Mouse (Mus musculus): ENCODE results near the gene Coro1b. TPM values are rescaled to one million over a fixed set of nuclear protein-coding genes. Genes with fewer than 3 reads are reported as not detected.

The Coro1b gene
- total RNA-seq, 2 experiments from 2014 or later, result 11.9 to 13.4 TPM

DNA sequence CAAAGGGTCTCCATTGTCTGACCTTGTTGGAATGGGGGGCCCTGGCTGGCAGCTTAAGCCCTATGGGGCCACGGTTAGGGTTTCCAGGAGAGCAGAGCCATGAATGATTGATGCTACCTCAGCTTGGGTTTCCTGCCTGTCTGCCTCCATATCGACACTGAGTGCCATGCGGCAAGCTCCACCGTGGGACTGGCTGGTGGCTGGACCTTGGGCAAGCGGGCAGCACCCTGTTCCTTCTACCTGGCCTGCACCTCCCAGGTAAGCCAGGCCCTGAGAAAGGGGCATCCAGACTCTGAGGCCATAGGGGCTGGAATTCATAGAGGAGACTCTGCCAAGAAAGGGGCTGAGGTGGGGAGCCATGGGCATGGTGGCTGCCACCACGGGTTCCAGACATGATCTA lies 8.3 kb upstream of the Coro1b start:
- no peak for DNase-seq (ENCODE audit: low spot score)

DNA sequence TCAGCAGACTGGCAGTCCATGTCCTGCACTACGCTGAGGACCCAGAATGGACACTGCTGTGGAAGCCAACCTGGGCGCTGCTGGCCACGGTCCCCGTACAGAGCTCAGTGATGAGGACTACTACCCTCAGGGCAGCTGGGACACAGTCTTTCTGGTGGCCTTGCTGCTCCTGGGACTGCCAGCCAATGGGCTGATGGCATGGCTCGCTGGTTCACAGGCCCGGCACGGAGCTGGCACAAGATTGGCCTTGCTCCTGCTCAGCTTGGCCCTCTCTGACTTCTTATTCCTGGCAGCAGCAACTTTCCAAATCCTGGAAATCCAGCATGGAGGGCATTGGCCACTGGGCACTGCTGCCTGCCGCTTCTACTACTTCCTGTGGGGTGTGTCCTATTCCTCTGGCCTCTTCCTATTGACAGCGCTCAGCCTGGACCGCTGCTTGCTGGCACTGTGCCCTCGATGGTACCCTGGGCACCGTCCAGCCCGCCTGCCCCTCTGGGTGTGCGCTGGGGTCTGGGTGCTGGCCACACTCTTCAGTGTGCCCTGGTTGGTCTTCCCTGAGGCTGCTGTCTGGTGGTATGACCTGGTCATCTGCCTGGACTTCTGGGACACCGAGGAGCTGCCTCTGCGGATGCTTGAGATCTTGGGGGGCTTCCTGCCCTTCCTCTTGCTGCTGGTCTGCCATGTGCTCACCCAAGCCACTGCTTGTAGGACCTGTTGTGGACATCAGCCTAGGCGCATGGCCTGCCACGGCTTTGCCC lies 5.8 kb upstream of the Coro1b start:
- DNase-seq (ENCODE audit: low spot score), result no peak

DNA sequence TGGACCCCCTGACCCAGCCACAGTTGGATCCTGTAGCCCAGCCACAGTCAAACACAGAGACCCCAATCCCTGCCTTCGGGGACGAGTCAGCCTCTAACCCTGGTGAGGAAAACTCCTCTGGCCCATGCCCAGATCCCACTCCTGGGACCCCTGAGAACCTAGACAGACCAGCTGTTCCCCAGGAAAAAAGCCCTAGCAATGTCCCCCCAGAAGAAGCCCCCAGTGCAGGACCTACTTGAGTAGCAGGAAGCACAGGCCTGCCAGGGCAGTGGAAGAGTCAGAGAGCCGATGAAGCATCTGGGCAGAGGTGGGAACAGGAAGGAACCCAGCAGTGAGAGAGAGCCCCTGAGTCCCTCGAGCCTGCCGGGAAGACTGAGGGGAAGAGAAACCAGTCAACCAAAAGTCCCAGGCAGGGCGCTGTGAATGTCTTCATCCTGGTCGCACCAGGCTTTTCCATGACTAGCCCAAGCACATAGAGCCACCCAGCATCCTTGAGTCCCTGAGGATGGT lies 4.6 kb upstream of the Coro1b start, which contains the start of gene Cabp4:
Gene Cabp4, minus strand, starts transcription at position 275 of the 510 bp plus-strand sequence.
- DNase-seq (ENCODE audit: low spot score), result no peak

DNA sequence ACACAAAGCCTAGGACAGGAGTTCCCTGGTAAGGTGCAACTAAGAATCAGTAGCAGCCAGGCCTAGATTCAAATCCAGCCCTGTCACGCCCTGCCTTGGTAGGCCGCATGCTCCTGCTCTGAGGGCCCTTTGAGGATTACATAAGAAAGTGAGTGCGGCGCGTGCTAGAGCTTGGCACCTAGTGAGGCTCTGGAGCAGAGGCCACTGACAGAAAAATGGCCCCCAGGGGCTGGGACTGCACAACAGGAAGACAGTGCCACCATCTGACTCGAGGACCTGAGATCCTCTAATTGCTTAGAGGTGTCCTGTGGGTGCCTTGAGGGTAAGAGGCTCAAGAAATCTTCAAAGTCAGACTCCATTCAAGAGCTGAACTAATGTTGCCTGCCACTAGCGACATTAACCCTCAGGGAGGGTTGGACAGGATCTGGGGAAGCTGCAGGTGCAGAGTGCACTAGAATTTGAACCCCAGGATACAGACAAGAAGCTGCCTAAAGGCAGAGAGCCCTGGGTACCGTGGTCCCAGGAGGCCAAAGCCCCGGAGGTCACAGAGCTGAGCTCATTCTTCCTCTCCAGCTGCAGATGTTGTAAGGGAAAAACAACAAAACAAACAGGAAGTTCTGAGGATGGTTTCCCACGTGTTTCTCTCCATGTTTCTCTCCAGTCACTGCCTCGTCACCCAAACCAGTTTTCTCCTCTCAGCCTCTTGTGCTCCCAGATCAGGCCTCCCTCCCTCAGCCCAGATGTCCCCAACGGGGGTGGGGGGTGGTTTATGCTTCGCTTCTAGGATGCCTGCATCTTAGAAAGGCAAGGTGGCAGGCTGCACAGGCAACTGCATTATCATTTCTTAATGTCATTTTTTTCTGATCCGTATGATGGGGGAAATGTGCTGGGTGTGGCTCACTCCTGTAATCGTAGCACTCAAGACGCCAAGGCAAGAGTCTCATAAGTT lies 3.6 kb upstream of the Coro1b start:
- peak; percentile 33 for DNase-seq (ENCODE audit: low spot score)

DNA sequence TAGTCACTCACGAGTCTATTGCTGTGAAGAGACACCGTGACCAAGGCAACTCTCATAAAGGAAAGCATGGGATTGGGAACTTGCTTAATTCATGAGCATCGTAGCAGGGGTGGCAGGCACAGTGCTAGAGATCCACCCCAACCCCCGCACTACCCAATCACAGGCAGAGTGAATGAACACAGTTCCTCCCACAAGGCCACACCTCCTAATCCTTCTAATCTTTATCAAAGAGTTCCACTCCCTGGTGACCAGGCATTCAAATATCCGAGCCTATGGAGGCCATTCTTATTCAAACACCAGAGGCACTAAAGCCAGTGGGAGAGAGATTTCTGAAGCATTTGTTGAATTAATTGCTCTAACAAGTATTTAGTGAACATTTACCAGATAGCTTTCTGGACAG lies 2.5 kb upstream of the Coro1b start:
- no peak for DNase-seq (ENCODE audit: low spot score)

DNA sequence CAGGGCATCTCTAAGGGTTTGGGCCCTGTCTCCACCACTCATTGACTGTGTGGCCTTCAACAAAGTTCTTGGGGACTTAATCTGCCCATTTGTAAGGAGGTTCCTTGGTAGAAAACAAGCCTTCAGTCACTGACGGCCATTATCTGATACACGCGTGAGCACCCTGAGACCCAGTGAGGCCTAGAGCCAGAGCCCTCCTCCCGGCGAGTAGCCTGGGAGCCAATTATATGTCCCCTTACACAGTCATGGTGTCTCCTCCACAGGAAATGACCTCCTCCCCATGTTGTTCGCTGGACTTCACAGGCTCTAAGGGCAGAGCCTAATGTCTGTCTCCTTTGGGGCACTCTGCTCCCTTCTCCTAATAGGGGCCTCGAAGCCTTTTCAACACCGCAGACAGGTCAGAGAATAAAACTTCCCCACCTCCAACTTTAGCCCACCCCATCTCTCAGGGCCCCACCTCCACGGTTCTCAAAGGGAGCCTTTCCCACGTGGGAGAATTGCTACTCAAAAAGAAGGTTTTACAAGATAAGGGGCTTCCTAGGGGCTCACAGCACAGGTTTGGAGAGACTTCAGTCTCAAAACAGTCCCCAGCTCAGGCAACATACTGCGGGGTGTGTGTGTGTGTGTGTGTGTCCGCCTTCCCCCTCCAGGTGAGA lies 1.9 kb upstream of the Coro1b start:
- DNase-seq (ENCODE audit: low spot score), result no peak

DNA sequence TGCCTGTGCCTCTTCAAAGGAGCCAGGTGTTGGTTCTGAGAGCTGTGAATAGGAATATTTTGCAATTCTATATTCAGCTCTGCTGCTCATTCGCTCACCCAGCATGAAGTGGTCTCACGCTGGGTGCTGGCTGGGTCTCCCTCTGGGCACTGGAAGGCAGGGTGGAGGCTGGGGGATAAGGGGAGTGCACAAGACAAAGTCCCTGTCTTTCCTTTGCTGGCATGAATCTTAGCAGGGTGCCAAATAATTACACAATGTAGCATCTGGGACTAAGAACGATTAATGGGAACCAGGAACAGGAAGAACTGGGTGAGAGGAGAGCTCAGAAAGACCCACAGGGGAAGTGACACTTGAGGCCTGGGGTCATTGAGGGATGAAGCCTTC lies 1.4 kb upstream of the Coro1b start:
- no peak for DNase-seq (ENCODE audit: low spot score)

DNA sequence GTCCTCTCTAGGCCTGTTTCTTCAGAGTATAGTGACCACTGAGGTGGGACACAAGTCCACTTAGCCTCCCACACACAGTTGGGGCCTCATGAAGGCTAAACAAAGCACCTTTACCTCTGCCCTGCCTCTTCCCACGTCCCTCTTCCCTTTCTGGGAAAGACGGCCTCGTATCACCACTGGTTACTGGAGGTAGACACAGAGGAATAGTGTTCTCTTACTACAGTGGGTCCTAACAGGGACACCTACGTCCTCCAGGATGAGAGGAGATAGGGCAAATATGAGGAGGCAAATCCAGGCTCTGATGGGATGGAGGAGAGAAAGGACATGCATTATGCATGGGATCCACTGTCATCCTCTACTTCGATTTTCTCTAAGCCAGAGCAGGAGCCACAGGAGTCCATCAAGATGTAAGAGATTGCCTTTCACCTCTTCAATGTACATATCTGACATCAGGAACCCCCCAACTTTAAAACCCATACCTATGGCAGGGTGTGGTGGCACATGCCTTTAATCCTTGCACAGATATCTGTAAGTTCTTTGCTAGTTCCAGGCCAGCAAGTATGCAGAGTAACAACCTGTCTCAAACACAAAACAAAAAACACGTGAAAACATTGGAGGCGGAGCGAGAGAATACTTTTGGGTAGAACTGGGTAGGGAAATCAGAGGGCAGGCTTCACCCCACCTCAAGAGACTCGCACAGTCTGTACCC lies 483 bp upstream of the Coro1b start:
- DNase-seq (ENCODE audit: low spot score), result no peak

DNA sequence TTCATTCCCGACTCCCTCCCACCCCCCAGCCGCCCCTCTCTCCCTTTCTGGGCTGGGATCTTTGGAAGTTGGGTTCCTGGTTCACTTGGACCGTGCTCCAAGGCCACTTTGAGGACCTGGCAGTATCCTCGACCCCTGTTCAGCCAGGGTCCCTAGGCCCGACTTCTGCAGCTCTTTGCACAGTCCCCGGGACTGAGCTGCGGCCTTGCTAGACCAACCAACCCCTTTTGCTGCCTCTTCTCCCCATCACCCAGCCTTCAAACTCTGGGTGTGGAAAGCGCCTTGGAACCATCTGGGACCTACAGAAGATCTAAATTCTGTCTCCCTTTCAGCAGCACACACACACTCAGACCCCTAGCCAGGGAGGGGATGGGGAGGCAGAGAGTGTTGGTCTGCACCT lies 400 bp downstream of the Coro1b start:
- DNase-seq (ENCODE audit: low spot score), result no peak

DNA sequence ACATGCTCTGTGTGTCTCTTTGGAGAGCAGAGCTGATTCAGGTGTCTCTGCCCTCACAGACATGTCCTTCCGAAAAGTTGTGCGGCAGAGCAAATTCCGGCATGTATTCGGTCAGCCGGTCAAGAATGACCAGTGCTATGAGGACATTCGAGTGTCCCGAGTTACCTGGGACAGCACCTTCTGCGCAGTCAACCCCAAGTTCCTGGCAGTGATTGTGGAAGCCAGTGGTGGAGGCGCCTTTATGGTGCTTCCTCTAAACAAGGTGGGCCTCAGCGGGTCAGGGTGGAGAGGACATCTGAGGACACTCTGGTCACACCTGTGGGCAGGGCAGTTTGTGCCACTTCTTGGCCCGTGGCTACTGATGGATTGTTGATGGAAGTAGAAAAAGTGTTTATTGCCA lies 864 bp downstream of the Coro1b start:
- no peak for DNase-seq (ENCODE audit: low spot score)

DNA sequence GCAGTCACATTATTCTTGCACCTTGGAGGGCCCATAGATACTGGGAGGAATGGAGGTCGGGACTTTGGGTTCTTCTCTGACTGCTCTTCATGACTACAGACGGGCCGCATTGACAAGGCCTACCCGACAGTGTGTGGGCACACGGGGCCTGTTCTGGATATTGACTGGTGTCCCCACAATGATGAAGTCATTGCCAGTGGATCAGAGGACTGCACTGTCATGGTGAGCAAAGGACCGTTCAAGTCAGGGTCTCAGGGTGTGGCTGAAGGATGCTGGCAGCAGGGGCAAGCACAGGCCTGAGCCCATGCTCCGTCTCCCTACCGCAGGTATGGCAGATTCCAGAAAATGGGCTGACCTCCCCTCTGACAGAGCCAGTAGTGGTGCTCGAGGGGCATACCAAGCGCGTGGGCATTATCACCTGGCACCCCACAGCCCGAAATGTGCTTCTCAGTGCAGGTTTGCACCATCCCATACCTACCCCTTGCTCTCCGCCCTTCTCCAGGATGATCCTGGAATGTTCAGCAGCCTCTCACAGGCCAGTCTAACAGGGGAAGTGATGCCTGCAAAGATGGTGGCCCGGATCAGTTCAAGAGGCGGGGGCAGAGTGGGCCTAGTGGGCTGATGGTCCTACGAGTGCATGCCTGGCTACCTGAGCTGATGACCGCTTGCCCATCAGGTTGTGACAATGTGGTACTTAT lies 1.5 kb downstream of the Coro1b start:
- DNase-seq (ENCODE audit: low spot score), result no peak

DNA sequence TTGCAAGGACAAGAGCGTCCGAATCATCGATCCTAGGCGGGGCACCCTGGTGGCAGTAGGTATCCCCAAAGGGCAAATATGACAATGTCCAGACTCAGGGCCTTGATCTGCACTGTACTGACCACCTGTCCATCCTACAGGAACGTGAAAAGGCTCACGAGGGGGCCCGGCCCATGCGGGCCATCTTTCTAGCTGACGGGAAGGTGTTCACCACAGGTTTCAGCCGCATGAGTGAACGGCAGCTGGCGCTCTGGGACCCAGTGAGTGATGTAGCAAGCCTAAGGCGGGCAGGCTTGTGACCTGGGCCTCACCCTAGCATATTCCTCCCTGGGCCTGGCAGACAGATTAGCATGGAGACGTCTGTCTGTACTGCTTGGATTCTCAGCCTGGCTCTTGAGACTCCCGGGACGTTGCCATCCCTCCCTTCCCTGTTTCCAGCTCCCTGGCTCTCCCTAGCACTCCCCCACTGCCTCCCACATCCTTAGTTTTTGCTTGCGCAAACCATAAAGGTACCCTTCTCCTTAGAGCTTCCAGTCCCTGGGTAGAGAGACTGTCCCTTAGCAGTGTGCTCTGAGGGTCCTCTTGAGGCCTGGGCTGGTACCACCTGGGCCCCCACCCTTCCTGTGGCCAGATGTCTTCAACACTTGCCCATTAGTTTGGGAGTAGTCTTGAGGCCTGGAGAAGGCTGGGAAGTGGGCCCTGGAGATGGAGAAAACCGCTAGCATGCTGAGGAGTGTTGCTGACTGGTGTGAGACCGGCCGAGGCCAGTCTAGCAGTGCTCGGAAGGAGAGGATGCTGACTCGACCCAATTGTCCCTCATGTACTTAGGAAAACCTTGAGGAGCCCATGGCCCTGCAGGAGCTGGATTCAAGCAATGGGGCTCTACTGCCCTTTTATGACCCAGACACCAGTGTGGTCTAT lies 2.4 kb downstream of the Coro1b start:
- no peak for DNase-seq (ENCODE audit: low spot score)

DNA sequence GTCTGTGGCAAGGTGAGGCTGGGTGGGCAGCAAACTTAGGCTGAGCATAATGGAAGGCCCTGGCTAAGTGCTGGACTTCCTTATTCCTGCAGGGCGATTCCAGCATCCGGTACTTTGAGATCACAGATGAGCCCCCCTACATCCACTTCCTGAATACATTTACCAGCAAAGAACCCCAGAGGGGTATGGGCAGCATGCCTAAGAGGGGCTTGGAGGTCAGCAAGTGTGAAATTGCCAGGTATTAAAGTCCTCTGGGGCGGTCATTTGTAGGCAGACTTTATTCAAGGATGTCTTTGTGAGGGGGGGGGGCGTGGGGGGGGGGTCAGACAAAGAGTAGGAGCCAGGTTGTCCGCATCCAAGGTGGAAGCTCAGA lies 3.1 kb downstream of the Coro1b start:
- no peak for DNase-seq (ENCODE audit: low spot score)

DNA sequence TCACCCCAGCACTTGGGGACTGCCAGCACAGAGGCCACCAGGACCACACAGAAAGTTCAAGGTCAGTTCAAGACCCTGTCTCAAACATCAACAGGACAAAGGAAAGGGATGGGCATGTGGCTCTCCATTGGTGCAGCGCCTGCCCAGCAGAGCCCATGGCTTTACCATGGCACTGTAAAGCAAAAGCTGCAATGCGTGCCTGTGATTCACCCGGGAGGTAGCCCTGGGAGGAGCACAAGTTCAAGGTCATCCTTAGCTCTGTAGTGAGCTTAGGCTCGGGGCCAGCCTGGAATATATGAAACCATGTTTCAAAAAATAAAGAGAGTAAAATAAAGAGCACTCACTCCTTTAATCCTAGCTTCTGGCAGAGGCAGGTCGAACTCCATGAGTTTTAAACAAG lies 3.5 kb downstream of the Coro1b start:
- no peak for DNase-seq (ENCODE audit: low spot score)

DNA sequence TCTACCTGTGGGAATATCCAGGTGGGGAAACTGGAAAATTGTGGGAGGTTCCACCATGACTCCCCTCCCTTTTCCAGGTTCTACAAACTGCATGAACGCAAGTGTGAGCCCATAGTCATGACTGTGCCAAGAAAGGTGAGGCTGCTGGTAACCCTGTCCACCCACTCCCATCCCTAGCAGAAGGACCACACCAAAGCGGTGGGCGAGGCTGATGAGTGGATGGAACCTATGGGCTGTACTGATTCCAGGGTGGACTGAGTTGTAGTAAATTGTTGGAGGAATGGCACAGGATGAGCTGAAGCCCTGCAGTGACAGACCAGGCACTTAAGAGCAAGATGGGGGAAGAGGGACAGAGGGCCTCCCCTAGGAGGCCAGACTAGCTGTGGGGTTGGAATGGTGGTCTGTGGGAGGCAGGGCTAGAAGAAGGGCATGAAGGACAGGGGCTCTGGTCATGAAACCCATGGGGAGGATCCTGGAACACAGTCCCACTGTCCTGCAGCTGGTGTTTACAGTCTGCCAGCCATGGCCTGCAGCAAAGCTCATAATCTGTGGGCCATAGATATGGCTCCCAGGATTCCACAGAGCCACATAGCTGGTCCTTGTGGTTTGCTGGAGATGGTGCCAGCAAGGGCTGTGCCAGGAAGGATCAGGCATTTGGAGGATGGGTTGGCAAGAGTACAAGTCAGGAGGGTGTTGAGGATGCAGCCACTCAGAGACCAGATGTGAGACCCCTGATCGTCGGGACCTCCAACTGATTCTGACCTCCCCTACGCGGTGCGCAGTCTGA lies 4.2 kb downstream of the Coro1b start:
- no peak for DNase-seq (ENCODE audit: low spot score)

DNA sequence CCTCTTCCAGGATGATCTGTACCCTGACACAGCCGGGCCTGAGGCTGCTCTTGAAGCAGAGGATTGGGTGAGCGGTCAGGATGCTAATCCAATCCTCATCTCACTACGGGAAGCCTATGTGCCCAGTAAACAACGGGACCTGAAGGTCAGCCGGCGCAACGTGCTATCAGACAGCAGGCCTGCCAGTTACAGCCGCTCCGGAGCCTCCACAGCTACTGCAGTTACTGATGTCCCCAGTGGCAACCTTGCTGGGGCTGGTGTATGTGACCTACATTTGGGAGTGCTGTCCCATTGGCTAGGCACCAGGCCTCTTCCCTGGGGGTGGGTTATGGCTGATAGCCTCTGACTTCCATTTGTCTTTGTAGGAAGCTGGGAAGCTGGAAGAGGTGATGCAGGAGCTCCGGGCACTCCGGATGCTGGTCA lies 4.8 kb downstream of the Coro1b start, which contains the start of gene Ptprcap:
Gene Ptprcap, plus strand, starts transcription at position 373 of the 423 bp plus-strand sequence.
- no peak for DNase-seq (ENCODE audit: low spot score)

DNA sequence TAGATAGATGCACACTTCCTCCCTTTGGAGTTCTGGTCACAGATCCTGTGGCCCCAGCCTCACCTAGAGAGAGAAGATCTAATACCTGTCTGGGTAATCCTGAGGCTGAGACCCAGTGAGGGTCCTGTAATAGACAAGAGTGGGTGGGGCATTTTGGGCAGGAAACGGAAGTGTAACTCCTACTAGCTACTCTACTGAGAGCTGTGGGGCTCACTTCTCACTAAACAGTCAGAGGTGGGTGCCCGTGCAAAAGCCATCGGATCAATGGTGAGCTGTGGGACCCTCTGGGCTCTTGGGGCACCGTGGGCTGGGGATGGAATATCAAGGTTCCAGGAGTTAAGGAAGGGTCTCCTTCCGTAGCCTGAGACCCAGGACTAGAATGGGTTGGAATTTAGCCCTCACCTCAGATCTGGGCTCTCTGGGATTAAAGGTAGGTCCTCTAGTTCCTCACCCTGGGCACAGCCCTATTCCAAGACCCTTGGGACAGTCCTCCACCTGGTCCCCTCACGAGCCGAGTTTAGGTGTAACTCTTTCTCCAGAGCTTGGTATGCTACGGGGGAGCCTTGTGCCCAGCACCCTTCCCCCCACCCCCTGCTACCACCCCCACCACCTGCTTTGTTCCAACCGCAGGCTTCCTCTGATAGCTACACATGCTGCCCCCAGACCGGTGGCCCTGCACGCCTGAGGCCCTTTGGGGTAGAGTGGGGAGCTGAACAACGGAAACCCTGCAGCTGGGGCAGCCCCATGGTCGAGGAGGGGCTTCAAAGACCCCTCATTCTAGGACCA lies 6.2 kb downstream of the Coro1b start:
- no peak for DNase-seq (ENCODE audit: low spot score)

Measured in gastrocnemius, adult 18-20 months (tissue).